Mouse (Mus musculus) megakaryocyte, embryonic 14.5 days (primary cell): ENCODE measurements at regions not wholly inside any gene's neighbourhood (a gene's known extent, or its start where the extent isn't known, plus 50 kb on each side); places are given as distances from the start of the nearest gene placed in this dataset.

Source experiments
- FLI1 ChIP-seq: IDR thresholded peaks from 2 replicates; pipeline ENCODE4 v1.6.1; 2012; ENCODE audit warnings: low read length, inconsistent platforms, mixed read lengths
- GATA1 ChIP-seq: IDR thresholded peaks from 3 replicates; pipeline ENCODE4 v1.6.1; 2012; ENCODE audit warnings: mixed read lengths, low read length, inconsistent platforms, borderline replicate concordance

DNA sequence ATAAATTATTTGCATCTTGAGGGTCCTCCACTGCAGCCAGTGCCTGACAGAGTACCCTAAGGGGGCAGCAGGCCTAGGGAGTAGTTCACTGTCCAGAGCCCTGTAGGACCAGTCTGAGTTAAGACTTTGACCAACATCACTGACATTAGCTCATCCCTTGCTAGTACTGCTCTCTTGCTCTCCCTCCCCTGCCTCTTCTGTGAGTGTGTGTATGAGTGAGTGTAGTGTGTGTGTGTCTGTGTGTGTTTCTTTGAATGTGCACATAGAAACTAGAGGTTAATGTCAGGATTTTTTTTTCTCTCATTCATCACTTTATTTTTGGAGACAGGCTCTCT lies 266.2 kb downstream of the Gm49356 start:
- no peak for TF ChIP-seq FLI1
- no peak for TF ChIP-seq GATA1
